Mouse (Mus musculus): ENCODE measurements around the gene Incenp. TPM values are rescaled to one million over a fixed set of nuclear protein-coding genes. Genes with fewer than 3 reads are reported as not detected.
"Not testable (repeated sequence)": the region's sequence is repeated elsewhere in the genome, so short reads cannot be mapped to it uniquely, and the experiment has no call there.

Incenp gene
- polyA plus RNA-seq, 1 experiment from 2014 or later = 90.9 TPM

DNA sequence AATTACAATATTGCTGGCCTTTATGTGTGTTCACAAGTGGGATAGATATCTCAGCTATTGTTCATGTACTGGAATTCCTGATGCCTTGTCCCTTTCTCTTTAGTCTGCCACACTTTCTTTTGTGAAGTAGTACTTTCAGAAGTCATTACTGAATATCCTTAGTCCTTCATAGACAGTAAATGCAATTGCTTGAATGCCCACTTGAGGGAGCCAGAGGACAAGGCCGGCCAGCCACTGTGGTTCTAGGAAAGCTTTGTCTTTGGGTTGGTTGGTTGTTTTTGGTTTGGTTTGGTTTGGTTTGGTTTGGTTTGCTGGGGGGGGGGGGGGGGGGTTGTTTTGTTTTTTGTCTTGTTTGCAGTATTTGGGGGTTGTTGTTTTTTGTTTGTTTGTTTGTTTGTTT, 16.6 kb upstream of the Incenp start:
- Histone ChIP-seq H3K4me1 (peaks cover 4% of the 10 kb centered on the region), H3K4me2 (replicated peaks) (no peak overlapping the region), H3K27ac (replicated peaks) (no peak overlapping the region), H3K27me3 (no peaks in the 10 kb centered on the region), H3K9me3 (replicated peaks) (no peaks in the 10 kb centered on the region), H3K36me3 (no peaks in the 10 kb centered on the region), H3K9ac (no peak overlapping the region), H3K4me3 (replicated peaks) (no peak overlapping the region)
- WGBS = 0% methylated on average over 1 of the region's 1 CpGs
- ATAC-seq (ENCODE audit: insufficient number of reproducible peaks, low FRiP score, low TSS enrichment, low read depth) = no peak

GRCm38 (mm10) chr19:9914346-9914745, 15.0 kb upstream of the Incenp start:
- H3K4me2 ChIP-seq (replicated peaks) = no peak overlapping the region
- H3K4me3 ChIP-seq (replicated peaks) = no peak overlapping the region
- H3K9ac ChIP-seq = no peak overlapping the region
- H3K36me3 ChIP-seq = no peaks in the 10 kb centered on the region
- ATAC-seq (ENCODE audit: insufficient number of reproducible peaks, low FRiP score, low TSS enrichment, low read depth) = no peak
- WGBS = 85% methylated on average over 3 of the region's 3 CpGs
- H3K4me1 ChIP-seq = no peaks in the 10 kb centered on the region
- no peaks in the 10 kb centered on the region for H3K9me3 ChIP-seq (replicated peaks)
- no peaks in the 10 kb centered on the region for H3K27me3 ChIP-seq
- no peak overlapping the region for H3K27ac ChIP-seq (replicated peaks)

GRCm38 (mm10) chr19:9913784-9914183, 14.4 kb upstream of the Incenp start:
- H3K9ac ChIP-seq = no peak overlapping the region
- no peak overlapping the region for H3K4me2 ChIP-seq (replicated peaks)
- H3K9me3 ChIP-seq (replicated peaks) = no peaks in the 10 kb centered on the region
- no peak overlapping the region for H3K27ac ChIP-seq (replicated peaks)
- H3K4me1 ChIP-seq = no peaks in the 10 kb centered on the region
- no peaks in the 10 kb centered on the region for H3K36me3 ChIP-seq
- H3K27me3 ChIP-seq = no peaks in the 10 kb centered on the region
- WGBS = 84% methylated on average over 5 of the region's 5 CpGs
- no peak overlapping the region for H3K4me3 ChIP-seq (replicated peaks)
- ATAC-seq (ENCODE audit: insufficient number of reproducible peaks, low FRiP score, low TSS enrichment, low read depth) = no peak

GRCm38 (mm10) chr19:9911314-9911754, 12.0 kb upstream of the Incenp start:
- Histone ChIP-seq H3K27me3 (no peaks in the 10 kb centered on the region), H3K4me1 (no peaks in the 10 kb centered on the region), H3K4me3 (replicated peaks) (no peak overlapping the region), H3K27ac (replicated peaks) (no peak overlapping the region), H3K4me2 (replicated peaks) (peak overlapping the region; percentile 19), H3K9me3 (replicated peaks) (no peaks in the 10 kb centered on the region), H3K9ac (no peak overlapping the region), H3K36me3 (no peaks in the 10 kb centered on the region)
- WGBS = 7% methylated on average over 6 of the region's 6 CpGs
- ATAC-seq (ENCODE audit: insufficient number of reproducible peaks, low FRiP score, low TSS enrichment, low read depth) = no peak

DNA sequence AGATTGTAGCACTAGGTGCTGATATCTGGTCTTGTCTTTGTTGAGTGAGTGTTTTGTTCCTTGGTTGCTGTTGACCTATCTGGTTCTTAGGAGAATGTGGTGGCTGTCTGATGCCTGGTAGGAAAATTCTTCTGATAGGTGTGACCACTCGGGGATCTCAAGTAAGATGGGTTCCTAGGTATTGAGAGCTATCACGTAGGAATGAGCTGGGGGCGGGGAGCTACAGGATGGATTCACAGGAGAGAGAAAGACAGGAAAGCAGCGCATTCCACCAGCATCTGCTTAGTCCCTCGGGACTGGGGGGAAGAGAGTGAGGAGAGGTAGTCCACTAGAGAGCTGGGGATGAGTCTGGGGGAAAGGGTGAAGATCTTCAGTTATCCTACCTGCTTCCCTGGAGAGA, 10.0 kb upstream of the Incenp start:
- H3K9me3 ChIP-seq (replicated peaks) = no peaks in the 10 kb centered on the region
- H3K36me3 ChIP-seq = no peaks in the 10 kb centered on the region
- no peak overlapping the region for H3K4me3 ChIP-seq (replicated peaks)
- ATAC-seq (ENCODE audit: insufficient number of reproducible peaks, low FRiP score, low TSS enrichment, low read depth) = no peak
- no peak overlapping the region for H3K9ac ChIP-seq
- no peaks in the 10 kb centered on the region for H3K27me3 ChIP-seq
- H3K27ac ChIP-seq (replicated peaks) = no peak overlapping the region
- WGBS = 61% methylated on average over 5 of the region's 5 CpGs
- no peak overlapping the region for H3K4me2 ChIP-seq (replicated peaks)
- no peaks in the 10 kb centered on the region for H3K4me1 ChIP-seq

DNA sequence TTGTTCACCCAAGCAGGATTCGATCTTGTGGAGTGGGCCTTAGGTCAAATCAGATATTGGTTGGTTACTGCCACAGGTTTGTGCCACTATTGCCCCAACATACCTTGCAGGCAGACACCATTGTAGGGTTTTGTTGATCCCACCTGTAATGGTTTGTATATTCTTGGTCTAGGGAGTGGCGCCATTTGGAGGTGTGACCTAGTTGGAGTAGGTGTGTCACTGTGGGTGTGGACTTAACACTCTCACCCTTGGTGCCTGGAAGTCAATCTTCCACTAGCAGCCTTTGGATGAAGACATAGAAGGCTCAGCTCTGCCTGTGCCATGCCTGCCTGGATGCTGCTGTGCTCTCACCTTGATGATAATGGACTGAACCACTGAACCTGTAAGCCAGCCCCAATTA, 1.3 kb upstream of the Incenp start:
- H3K9ac ChIP-seq; H3K27ac ChIP-seq (replicated peaks); H3K27me3 ChIP-seq; H3K36me3 ChIP-seq; ATAC-seq (ENCODE audit: insufficient number of reproducible peaks, low FRiP score, low TSS enrichment, low read depth); H3K4me3 ChIP-seq (replicated peaks); H3K4me2 ChIP-seq (replicated peaks); H3K9me3 ChIP-seq (replicated peaks): not testable (repeated sequence)
- peaks cover 24% of the 10 kb centered on the region for H3K4me1 ChIP-seq
- WGBS = 97% methylated on average over 2 of the region's 2 CpGs

DNA sequence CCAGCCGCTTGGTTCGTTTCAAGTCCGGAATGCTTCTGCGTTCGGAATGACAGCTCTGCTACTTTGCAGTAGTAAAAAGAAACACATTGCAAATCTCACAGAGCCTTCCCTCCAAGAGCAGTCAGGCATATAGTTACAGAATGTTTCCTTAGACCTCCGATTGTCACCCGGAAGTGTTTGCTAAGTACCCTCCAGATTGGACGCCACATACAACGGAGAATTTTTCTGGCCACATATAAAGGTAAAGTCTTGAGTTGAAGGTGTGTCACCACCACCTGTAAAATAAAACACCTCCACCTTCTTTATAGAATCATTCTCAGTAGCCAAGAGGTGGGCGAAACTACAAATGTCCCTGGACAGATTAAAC, 412 bp upstream of the Incenp start:
- Histone ChIP-seq H3K9me3 (replicated peaks) (no peaks in the 10 kb centered on the region), H3K27me3 (no peaks in the 10 kb centered on the region), H3K4me3 (replicated peaks) (peak overlapping the region; percentile 82), H3K36me3 (peaks cover 6% of the 10 kb centered on the region), H3K4me2 (replicated peaks) (peak overlapping the region; percentile 64), H3K27ac (replicated peaks) (peak overlapping the region; percentile 93), H3K4me1 (peaks cover 24% of the 10 kb centered on the region), H3K9ac (peak overlapping the region; percentile 37; the same call in 1 of the 2 replicates)
- peak; percentile 61 for ATAC-seq (ENCODE audit: insufficient number of reproducible peaks, low FRiP score, low TSS enrichment, low read depth)
- WGBS = 8% methylated on average over 10 of the region's 10 CpGs

GRCm38 (mm10) chr19:9898339-9899066, 848 bp downstream of the Incenp start:
- ATAC-seq (ENCODE audit: insufficient number of reproducible peaks, low FRiP score, low TSS enrichment, low read depth) = no peak

GRCm38 (mm10) chr19:9896067-9896466, 3.3 kb downstream of the Incenp start:
- Histone ChIP-seq H3K27ac (replicated peaks) (no peak overlapping the region), H3K4me2 (replicated peaks) (no peak overlapping the region), H3K27me3 (no peaks in the 10 kb centered on the region), H3K4me3 (replicated peaks) (no peak overlapping the region), H3K36me3 (peaks cover 41% of the 10 kb centered on the region), H3K4me1 (peaks cover 24% of the 10 kb centered on the region), H3K9me3 (replicated peaks) (no peaks in the 10 kb centered on the region), H3K9ac (no peak overlapping the region)
- 61% methylated on average over 5 of the region's 5 CpGs for WGBS
- ATAC-seq (ENCODE audit: insufficient number of reproducible peaks, low FRiP score, low TSS enrichment, low read depth) = no peak

More at GRCm38 (mm10) chr19:9898339-9899066, 848 bp downstream of the Incenp start:
- Histone ChIP-seq H3K36me3 (peaks cover 19% of the 10 kb centered on the region), H3K4me3 (replicated peaks) (peak overlapping the region; percentile 82), H3K9ac (peak overlapping the region; percentile 64), H3K27me3 (no peaks in the 10 kb centered on the region), H3K4me1 (peaks cover 24% of the 10 kb centered on the region), H3K9me3 (replicated peaks) (no peaks in the 10 kb centered on the region), H3K4me2 (replicated peaks) (peak overlapping the region; percentile 68), H3K27ac (replicated peaks) (peak overlapping the region; percentile 74)
- WGBS = 9% methylated on average over 17 of the region's 17 CpGs

GRCm38 (mm10) chr19:9886771-9887170, 12.6 kb downstream of the Incenp start:
- whole genome bisulfite sequencing = 90% methylated on average over 8 of the region's 8 CpGs
- Histone ChIP-seq H3K9me3 (replicated peaks) (no peaks in the 10 kb centered on the region), H3K27ac (replicated peaks) (no peak overlapping the region), H3K4me2 (replicated peaks) (no peak overlapping the region), H3K27me3 (no peaks in the 10 kb centered on the region), H3K4me3 (replicated peaks) (no peak overlapping the region), H3K9ac (no peak overlapping the region), H3K4me1 (no peaks in the 10 kb centered on the region), H3K36me3 (peaks cover 71% of the 10 kb centered on the region)
- no peak for ATAC-seq (ENCODE audit: insufficient number of reproducible peaks, low FRiP score, low TSS enrichment, low read depth)

DNA sequence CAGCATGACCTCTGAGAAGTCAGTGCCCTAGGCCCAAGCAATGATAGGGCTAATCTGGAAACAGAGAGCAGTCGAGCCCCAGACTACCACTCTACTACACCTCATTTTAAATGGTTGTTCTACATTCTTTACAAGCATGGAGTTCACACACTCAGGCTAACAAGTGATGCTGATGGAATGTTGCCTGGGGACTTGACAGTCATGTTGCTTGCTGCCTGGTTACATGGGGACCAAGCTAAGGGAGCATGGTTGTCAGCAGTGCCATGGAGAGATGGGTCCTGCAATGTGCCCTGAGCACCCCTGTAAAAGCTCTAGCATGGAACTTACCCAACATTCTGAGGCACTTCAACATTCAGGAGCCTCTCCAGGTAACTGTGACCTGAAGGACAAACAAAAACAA, 13.0 kb downstream of the Incenp start:
- ATAC-seq (ENCODE audit: insufficient number of reproducible peaks, low FRiP score, low TSS enrichment, low read depth) = no peak
- Histone ChIP-seq H3K27me3 (no peaks in the 10 kb centered on the region), H3K4me1 (no peaks in the 10 kb centered on the region), H3K36me3 (peaks cover 71% of the 10 kb centered on the region), H3K27ac (replicated peaks) (no peak overlapping the region), H3K9me3 (replicated peaks) (no peaks in the 10 kb centered on the region), H3K9ac (no peak overlapping the region), H3K4me3 (replicated peaks) (no peak overlapping the region), H3K4me2 (replicated peaks) (no peak overlapping the region)
- WGBS = 70% methylated on average over 1 of the region's 1 CpGs
